Mouse (Mus musculus): ENCODE measurements at regions not wholly inside any gene's neighbourhood (a gene's known extent, or its start where the extent isn't known, plus 50 kb on each side); places are given as distances from the start of the nearest gene placed in this dataset.

DNA sequence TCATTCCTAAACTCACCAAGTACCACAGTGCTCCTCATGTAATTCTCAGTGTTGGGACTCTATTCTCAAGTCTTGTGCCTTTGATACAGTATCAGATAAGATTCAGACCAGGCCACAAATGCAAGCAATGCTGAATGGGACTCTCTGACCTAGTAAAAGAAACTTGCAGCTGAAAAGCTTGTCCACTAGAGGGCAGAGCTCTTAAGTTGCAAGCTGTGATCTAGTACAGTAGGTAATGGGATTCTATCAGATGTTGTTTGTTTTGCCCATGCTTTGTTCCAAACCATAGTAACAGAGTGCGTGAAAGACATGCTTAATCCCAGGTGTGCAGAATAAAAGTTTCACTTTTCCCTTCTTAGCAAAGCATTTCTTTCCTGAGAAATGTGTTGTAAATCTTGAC, 383.2 kb upstream of the Chrm2 start:
- DNase-seq (ENCODE audit: low spot score): peak; percentile 43

DNA sequence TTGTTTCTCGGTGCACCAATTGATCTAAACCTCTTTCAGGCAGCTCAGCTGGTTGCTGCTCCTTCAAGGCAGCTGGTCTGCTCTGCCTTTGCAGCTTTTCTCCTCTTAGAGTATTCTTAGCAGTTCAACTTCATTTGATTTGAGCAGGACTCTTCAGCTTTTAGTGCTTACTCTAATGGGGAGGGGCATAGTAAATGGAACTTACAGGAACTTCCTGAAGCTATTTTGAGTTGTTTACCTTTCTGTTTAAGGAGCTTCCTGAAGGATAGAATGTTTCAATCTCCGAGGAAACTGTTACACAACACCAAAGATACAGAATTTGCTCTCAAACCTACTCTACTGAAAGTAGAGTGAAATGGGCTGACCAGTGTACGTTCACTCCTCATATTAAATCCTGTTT, 385.8 kb upstream of the Chrm2 start:
- no peak for DNase-seq (ENCODE audit: low spot score)

DNA sequence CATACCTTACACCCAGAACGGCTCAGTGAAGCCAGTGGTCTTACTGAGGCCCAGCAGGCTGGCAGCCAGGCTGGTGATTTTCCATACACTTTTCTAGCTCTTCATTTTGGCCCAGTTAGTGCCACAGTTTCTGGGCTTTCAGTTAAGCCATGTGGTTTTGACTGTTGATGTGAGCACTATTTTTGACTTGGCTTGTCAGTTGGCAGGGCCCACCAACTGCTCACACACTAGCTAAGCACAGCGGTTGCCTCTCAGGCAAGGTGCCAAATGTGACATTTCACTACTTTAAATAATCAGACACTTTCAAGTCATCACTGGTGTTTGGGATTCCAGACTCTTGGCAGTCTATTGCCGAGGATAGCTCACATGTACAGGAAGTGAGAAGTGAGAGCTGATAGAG, 399.0 kb upstream of the Chrm2 start:
- DNase-seq (ENCODE audit: low spot score): peak; percentile 61

DNA sequence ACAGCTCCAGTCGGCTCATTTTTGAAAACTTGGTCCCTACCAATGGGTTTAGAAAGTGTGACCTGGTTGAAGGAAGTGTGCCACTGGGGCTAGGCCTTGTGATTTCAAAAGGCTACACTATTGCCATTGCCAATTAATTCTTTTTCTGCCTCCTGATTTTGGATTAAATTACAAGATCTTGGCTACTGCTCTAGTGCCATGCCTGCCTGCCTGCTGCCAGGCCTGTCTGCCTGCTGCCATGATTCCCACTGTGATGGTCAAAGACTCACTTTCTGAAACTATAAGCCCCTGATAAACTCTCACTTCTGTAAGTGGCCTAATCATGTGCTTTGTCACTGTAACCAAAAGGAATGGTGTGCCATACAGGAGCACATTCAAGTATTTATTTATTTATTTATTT, 400.4 kb upstream of the Mtpn start:
- DNase-seq (ENCODE audit: low spot score): no peak

DNA sequence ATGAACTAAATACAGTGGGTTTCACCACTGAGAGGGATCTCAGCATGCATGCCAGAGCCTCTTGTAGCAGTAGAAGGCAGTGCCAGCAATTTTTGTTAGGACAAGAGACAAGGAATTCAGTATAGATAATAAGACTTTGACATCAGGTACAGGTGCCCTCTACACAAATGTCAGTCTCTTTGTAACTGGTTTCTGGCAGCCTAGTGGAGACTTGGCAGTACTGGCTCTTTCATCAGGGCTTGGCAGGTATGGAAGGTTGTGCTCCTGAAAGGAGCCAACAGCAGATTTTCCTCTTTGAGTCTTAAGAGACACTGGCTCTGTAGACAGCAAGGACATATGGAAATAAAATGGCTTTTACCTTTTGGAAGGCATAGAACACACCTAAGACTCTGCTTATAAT, 384.5 kb upstream of the Mtpn start:
- DNase-seq (ENCODE audit: low spot score): no peak

DNA sequence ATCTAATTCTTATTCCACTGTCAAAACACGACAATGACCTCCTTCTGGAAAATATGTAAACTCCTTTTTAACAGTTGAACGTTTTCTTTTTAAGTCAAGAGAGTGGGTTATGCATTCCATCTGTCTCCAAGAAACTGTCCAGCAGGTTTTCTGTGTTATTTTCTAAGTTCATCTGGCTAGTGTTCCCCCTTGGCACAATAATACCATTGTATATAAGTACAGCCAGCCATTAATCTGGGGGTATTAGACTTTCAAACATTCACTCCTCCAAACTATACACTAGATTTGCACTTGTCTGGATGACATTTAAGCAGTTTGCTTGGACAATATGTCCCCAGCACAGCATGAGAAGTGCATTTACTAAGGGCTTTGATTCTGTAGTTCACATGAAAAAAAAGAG, 358.3 kb upstream of the Mtpn start:
- no peak for DNase-seq (ENCODE audit: low spot score)

DNA sequence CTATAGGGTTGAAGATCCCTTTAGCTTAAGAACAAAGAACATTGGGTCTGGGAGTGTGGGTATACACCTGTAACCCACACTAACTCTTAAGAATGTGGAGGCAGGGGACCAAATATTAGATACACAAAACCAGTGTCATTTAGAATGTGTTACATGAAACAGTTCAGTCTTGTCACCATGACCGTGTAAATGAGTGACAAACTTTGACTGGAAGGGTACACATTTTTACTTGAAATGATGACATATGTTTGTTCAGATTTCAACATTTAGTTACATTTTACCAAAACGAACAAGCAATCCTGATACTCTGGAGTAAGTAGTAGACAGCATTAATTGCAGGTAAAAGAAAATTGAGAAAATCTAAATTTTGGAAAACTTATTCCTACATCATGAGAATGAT, 356.0 kb upstream of the Mtpn start:
- no peak for DNase-seq (ENCODE audit: low spot score)

DNA sequence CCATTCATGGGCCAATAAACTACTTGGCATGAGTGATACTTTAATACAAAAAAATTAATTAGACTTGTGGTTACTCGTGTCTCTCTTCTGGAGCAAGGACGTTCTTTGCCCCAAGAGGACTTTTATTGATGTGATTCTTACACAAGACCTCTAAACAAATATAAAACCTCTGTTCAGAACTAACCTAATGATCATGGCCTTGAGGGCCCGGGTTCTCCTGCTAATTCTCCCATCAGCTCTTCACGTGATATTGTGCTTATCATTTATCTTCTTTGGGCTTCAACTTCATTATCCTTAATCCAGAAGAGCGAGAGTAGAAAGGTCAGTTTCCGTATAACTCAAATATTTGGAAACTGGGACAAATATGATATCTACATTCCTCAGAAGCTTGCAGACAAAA, 335.0 kb upstream of the Mtpn start:
- DNase-seq (ENCODE audit: low spot score): no peak

DNA sequence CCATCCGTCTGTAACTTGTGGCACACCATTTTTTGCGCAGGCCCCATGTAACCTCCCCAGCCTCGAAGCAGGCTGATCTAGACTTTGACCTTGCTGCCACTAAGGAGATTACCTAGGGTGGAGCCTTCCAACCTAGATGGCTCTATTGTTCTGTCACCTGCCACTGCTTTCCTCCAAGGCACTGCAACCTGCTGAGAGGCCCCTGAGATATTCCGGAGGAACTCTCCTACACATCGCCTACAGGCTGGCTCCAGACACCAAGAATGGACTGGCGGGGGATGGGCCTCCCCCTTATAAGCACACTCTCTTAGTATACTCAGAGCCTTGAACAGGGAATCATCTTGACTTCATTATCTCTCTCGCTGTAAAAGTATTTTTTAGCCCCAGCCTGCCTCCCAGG, 331.7 kb upstream of the Mtpn start:
- no peak for DNase-seq (ENCODE audit: low spot score)

DNA sequence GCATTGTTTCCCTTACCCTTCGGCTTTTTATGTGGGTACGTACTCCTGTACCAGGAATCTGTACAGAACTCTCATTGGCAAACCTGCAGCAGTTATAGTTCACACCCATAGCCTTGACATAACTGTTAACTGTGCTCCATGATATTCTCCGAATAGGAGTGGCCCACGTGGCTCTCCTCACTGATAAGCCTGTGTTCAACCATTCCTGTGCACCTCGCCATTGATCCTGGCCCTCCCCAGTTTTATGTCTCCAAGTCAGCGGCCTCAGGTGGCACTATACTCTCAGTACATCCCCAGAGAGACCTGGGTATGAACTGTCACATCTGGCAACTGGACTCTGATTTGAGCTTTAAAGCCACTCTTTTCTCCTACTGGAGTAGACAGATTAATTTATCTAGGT, 324.5 kb upstream of the Mtpn start:
- no peak for DNase-seq (ENCODE audit: low spot score)

DNA sequence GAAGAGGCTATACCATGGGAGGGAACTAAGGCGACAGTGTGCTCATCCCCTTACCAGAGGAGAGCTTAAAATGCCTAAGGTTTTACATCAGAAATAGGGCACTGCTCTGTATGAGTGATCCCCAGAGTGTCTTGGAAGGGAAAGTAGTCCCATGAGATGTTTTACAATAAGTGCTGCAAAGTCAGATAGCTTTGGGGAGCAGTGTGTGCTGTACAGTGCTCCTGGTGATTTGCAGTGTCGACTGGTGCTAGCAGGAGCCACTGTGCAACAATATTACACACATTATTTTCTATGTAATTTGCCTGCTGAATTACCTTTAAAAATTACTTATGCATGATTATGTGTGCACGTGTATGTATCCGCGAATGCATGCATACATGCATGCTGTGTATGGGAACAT, 314.3 kb upstream of the Mtpn start:
- DNase-seq (ENCODE audit: low spot score): no peak

DNA sequence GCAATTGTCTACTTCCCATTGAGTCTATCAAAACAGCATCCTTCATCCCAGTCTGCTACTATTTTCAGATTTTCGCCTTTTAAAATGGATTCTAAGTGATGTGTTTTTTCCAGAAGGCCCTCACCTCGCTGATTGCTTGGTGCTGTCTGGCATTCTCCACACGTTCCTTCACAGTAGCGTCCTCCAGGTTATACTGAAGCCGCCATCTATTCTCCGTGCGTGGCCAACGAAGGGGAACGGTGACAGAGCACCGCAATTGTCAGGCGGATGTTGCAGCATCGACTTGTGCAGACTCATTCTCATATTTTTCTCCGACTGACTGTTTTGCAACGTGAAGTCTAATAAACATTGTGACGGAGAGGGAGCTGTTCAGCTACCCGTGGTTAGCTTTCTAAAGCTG, 277.0 kb upstream of the Mtpn start:
- DNase-seq (ENCODE audit: low spot score): no peak

DNA sequence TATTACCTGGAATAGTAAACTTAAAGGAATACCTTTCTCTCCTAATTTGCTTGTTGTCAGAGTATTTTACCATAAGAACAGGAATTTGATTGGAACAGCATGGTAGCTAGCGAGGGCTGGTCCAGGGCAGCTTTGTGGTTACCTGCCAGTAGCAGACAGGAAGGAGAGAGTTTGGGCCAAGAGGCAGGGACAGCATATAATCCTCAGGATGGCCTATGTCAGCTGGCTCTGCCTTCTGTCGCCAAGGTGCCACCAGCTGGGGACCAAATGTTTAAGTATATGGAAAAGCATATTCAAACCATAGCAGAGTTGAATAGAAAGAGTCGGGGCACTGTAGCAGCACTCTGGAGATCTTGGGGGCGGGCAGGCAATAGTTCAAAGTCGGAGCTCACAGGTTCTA, 274.8 kb upstream of the Mtpn start:
- no peak for DNase-seq (ENCODE audit: low spot score)

DNA sequence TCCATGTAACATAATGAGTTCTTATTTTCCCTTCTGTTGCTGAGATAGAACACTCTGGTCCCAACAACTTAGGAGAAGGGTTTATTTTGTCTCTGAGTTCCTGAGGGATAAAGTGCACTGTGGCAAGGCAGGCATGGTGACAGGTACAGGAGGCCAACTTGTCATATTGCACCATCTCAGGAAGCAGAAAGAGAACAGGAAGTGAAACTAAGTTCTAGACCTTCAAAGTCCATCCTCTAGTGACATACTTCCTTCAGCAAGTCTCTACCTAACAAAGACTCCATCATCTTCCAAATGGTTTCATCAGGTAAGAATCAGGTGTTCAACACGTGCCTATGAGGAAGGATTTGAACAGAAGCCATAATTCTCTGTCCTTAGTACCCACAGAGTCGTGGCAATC, 266.1 kb upstream of the Mtpn start:
- DNase-seq (ENCODE audit: low spot score): no peak

DNA sequence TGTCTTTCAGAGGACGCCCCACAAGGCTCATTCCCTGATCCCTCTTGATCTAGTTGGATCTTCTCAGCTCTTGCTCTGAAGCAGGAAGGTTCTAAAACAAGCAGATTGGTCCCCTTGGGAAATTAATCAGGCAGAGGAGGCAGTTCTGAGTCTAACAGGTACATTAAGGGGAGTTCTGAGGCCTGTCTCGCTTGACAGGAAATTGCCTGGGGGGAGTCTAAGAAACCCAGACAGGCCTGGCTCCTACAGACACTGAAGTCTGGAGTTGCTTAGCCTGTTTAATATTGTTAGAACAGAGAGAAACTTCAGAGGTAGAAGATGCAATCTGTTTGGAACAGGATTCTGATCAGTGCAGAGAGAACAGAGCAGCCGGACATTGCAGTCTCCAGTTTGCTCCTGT, 264.4 kb upstream of the Mtpn start:
- no peak for DNase-seq (ENCODE audit: low spot score)

DNA sequence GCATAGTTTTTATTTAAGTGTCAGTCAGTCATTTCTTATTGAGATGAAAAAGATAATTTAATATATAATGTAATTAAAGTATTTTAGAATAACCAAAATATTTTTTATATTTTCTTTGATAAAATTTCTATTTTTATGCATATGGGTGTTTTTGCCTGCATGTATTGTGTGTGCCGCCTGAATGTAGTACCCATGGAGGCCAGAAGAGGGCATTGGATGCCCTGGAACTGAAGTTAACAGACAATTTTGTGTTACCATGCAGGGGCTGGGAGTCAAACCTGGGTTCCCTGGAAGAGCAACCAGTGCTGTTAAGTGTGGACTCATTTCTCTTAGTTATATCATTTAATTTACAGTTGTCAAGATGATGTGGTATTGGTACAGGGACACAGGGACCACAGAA, 240.0 kb upstream of the Mtpn start:
- DNase-seq (ENCODE audit: low spot score): no peak

DNA sequence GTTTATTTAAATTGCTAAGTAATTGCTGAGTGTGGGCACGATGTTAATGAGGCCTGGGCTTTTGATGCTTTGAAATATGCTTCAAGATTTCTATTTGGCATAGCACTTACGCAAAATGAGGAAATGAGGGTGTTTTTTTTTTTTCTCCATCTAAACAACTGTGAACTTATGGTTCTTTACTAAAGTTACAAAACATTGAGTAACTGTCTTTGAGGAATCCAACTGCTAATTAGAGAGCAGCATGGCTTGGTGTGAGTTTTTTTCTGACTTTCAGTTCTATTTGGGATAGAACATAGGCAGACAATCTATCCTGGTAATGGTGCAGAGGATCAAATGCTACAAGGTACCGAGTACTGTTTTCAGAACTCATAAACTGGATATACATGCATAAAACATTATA, 231.2 kb upstream of the Mtpn start:
- DNase-seq (ENCODE audit: low spot score): no peak

DNA sequence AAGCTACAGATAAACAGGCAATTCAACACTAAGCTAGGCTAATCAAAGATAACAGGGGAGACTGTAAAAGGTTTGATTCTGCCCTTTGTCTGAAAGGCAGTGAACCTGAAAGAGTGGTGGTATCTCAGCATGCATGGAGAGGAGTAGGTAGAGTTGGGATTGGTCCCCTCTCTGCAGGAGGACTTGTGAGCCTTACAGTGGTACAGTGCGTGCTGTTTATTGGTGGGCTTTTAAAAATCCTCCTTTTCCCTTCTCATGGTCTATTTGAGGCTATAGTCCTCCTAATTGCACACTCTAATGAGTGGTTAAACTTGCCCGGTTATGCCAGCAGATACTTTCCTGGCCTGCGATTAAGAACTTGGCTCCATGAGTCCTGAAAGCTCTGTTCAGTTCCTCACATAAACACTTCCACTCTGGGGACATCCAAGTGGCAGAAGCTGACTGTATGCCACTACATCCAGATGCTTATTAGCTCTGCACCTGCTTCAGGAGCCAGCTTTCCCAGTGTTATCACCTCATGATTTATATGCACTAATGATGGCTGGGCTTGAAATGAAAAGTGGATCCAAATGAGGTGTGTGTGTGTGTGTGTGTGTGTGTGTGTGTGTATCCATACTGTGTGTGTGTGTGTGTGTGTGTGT, 220.0 kb upstream of the Mtpn start:
- no peak for DNase-seq (ENCODE audit: low spot score)

DNA sequence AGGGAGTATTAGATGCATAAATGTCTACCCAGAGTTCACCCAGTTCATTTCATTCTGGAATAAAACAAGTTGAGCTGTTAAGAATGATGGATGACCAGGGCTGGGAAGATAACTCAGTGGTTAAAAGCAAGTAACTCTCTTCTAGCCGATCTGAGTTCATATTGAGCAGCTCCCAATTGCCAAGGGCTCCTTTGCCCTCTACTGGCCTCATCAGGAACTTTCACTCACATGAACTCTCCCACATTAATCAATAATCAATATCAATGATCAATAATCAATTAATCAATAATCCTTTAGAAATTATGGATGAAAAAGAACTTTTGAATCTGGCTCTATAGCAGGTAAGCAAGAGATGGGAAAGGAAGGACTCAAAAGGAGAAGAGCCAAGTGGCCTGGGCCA, 206.3 kb upstream of the Mtpn start:
- no peak for DNase-seq (ENCODE audit: low spot score)

DNA sequence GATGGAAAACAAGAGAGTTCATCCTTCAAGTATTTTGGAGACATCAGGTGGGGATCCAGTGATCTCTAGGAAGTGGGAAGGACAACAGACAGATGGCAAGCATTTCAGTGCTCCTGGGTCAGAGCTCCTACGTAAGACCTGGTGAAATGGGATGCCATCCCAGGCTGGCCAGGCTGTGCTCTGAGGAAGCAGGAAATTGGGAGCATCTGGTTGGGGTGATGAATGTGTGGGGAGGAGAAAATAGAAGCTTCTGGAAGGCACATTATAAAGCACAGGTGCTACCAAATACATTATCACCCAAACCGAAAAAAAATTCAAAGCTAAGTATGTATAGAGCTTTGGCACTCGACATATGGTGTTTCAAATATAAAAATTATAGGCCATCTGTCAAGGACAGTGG, 165.9 kb upstream of the Mtpn start:
- DNase-seq (ENCODE audit: low spot score): peak; percentile 5

DNA sequence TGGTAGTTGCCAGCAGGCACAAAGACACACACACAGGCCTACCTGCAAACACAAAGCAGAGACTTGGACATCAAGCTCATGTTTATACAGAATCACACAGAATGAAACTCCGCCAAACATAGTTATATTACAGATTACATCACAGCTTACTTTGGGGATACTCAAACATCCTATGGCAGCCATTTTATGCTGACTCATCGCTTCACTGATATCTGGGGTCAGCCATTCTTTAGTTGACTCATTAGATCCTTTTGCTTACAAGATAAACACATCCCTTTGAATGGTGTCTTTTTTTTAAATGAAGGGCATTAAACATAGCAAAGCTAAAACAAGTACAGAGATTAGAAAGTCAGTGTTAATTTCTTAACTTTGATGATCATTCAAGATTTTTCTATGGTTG, 127.4 kb upstream of the Mtpn start:
- no peak for DNase-seq (ENCODE audit: low spot score)

DNA sequence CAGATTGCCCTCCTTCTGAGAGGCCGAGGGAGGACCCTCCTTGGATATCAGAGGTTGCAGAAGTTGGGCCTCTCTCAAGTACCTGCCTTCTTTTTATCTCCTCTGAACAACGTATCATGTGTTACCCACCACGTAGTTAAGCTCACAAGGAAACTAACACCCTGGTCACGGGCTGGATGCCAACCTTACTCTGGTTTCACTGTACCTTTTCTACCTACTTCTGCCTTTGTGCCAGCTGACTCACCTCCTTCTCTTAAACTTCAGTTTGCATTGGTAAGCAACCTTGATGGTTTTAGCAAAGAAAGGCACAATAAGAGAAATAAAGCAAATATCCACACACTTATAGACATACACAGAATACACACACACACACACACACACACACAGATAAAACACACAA, 111.7 kb upstream of the Mtpn start:
- DNase-seq (ENCODE audit: low spot score): no peak

DNA sequence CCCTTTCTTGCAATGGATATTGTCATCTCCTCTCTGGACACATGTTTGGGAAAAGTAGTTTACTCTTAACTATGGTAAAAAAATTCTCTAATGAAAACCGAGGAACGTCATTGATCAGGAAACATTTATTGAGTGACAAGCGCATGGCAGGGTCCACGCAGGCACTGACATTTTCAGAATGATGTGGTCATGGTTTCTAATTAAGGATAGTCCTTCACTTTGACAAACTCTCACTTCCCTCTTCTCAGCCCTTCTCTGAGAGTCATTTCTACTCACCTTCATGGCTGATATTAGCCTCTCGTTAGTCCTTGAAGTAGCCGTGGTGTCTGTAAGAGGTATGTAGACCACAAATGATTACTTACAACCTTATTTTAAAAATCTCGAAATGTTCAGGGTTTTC, 105.5 kb upstream of the Mtpn start:
- no peak for DNase-seq (ENCODE audit: low spot score)

DNA sequence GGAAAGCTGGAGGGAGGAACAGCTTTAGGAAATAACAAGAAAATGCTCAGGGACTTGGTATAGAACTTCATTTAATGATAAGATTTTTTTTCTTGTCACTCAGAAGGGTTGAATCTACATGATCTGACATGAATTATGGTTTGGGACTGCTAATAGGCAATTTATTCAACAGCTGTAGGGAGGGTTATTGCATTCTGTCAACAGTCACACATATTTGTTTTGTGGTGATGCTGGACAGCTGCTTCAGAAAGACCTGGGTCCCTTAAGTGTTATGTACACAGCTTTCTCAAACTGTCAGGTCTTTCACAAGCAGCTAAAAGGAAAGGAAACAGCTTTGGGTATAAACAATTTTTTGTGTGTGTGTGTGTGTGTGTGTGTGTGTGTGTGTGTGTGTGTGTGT, 101.0 kb upstream of the Mtpn start:
- DNase-seq (ENCODE audit: low spot score): no peak

DNA sequence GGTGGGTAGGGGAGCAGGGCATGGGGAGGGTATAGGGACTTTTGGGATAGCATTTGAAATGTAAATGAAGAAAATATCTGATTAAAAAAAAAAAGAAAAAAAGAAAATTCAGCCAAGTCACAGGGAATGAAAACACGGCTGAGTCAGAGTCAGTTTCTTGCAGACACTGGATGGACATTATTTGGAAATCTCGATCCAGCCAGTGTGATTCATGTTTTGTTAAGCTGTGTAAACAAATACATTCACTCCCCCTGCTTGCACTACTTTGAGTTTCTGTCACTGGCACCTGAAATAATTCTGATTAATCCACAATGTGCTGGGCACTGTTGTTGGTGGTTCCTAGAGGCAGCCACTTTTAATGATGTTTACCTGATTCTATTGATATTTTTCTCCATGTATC, 68.6 kb upstream of the Mtpn start:
- no peak for DNase-seq (ENCODE audit: low spot score)

Data from layer of hippocampus, adult 11-12 months (tissue).